In genomic region chr9:53323419-53324251, GRCm38 (mm10) we compare ENCODE assay signal across 11 mouse cellular contexts. TPM values are rescaled to one million over a fixed set of nuclear protein-coding genes. Genes with fewer than 3 reads are reported as not detected.
DNase-seq lines count a peak whose midpoint lies in the region; ATAC-seq and TF ChIP-seq lines count a peak whose summit lies in the region.
"Had no signal": no experiment of that assay in that cellular context is flagged by ENCODE, and none has a peak within 500 bp of the region (broad histone marks: within the 10 kb centered on the region; RNA-seq: fewer than 3 reads in every experiment).

No protein-coding gene starts in this region.

- TF ChIP-seq POLR2A in liver, adult 2 months (IDR thresholded peaks at IDR 0.05; ENCODE audit: extremely low read depth, insufficient read depth, low read length), result no peak
- TF ChIP-seq POLR2A in cerebellum, adult 2 months (IDR thresholded peaks at IDR 0.05; ENCODE audit: borderline replicate concordance, insufficient read depth, low read length), result no peak

- H3K27me3 ChIP-seq in forebrain, embryonic 14.5 days (replicated peaks; ENCODE audit: control insufficient read depth, insufficient read depth, low read length), result no peaks in the 10 kb centered on the region
- H3K27me3 ChIP-seq in forebrain, embryonic 15.5 days, result no peaks in the 10 kb centered on the region
- H3K27me3 ChIP-seq in liver, adult 2 months (ENCODE audit: control insufficient read depth, insufficient read depth, low read length), result no peaks in the 10 kb centered on the region
- H3K27me3 ChIP-seq in cerebellum, adult 2 months (ENCODE audit: control insufficient read depth, insufficient read depth, low read length), result no peaks in the 10 kb centered on the region
- no peaks in the 10 kb centered on the region for H3K27me3 ChIP-seq in hindbrain, embryonic 12.5 days
- H3K27me3 ChIP-seq: liver, embryonic 15.5 days had no signal

- H3K9me3 ChIP-seq in forebrain, embryonic 14.5 days (replicated peaks; ENCODE audit: control insufficient read depth, low read length), result no peaks in the 10 kb centered on the region
- H3K9me3 ChIP-seq in forebrain, embryonic 15.5 days, result no peaks in the 10 kb centered on the region
- H3K9me3 ChIP-seq in hindbrain, embryonic 12.5 days (replicated peaks), result no peaks in the 10 kb centered on the region
- H3K9me3 ChIP-seq: liver, embryonic 15.5 days had no signal

- H3K4me3 ChIP-seq in forebrain, embryonic 14.5 days (ENCODE audit: low read depth, low read length), result no peak overlapping the region
- H3K4me3 ChIP-seq in forebrain, embryonic 15.5 days, result no peak overlapping the region
- no peak overlapping the region for H3K4me3 ChIP-seq in liver, adult 2 months (ENCODE audit: insufficient read depth, low read depth, low read length)
- H3K4me3 ChIP-seq in cerebellum, adult 2 months (replicated peaks; ENCODE audit: insufficient read depth, low read depth, low read length), result peak overlapping the region; percentile 62
- no peak overlapping the region for H3K4me3 ChIP-seq in hindbrain, embryonic 12.5 days
- H3K4me3 ChIP-seq: erythroblast, embryonic 14.5 days; liver, embryonic 15.5 days; myocyte had no signal

- H3K9ac ChIP-seq in forebrain, embryonic 14.5 days (ENCODE audit: low read length), result no peak overlapping the region
- no peak overlapping the region for H3K9ac ChIP-seq in forebrain, embryonic 15.5 days (replicated peaks)
- H3K9ac ChIP-seq in liver, adult 2 months (ENCODE audit: low read depth, low read length), result no peak overlapping the region
- H3K9ac ChIP-seq in hindbrain, embryonic 12.5 days, result no peak overlapping the region
- H3K9ac ChIP-seq: liver, embryonic 15.5 days had no signal

- H3K4me2 ChIP-seq in forebrain, embryonic 14.5 days (ENCODE audit: low read length), result no peak overlapping the region
- no peak overlapping the region for H3K4me2 ChIP-seq in forebrain, embryonic 15.5 days (replicated peaks)
- H3K4me2 ChIP-seq in hindbrain, embryonic 12.5 days (replicated peaks), result no peak overlapping the region
- H3K4me2 ChIP-seq: liver, embryonic 15.5 days had no signal

- intact Hi-C loops in heart, postnatal 25 days (cut with DNase I), result no loop called here

- no peak for ATAC-seq in forebrain, embryonic 14.5 days
- no peak for ATAC-seq in forebrain, embryonic 15.5 days (replicated peaks)
- no peak for ATAC-seq in hindbrain, embryonic 12.5 days (ENCODE audit: low FRiP score)

- 75% methylated on average over 10 of the region's 10 CpGs for WGBS in forebrain, embryonic 14.5 days
- 78% methylated on average over 10 of the region's 10 CpGs for WGBS in forebrain, embryonic 15.5 days
- 50% methylated on average over 10 of the region's 10 CpGs for WGBS in liver, adult 2 months
- WGBS in cerebellum, adult 2 months, result 24% methylated on average over 10 of the region's 10 CpGs
- WGBS in hindbrain, embryonic 12.5 days, result 84% methylated on average over 10 of the region's 10 CpGs

- 0 out of 2 replicates have a peak, but pooled peaks have one; percentile 10 for TF ChIP-seq CTCF in liver, adult 2 months (IDR thresholded peaks at IDR 0.05; ENCODE audit: low read depth, low read length)
- no peak for TF ChIP-seq CTCF in cerebellum, adult 2 months (IDR thresholded peaks at IDR 0.05; ENCODE audit: borderline replicate concordance, insufficient read depth, low read depth, low read length)

- H3K36me3 ChIP-seq in forebrain, embryonic 14.5 days (ENCODE audit: control insufficient read depth, insufficient read depth, low read length), result no peaks in the 10 kb centered on the region
- no peaks in the 10 kb centered on the region for H3K36me3 ChIP-seq in forebrain, embryonic 15.5 days
- H3K36me3 ChIP-seq in liver, adult 2 months (ENCODE audit: control insufficient read depth, insufficient read depth, low read length), result no peaks in the 10 kb centered on the region
- no peaks in the 10 kb centered on the region for H3K36me3 ChIP-seq in hindbrain, embryonic 12.5 days
- H3K36me3 ChIP-seq: liver, embryonic 15.5 days had no signal

- no peaks in the 10 kb centered on the region; the same call in 1 of the 2 replicates for H3K79me2 ChIP-seq in liver, adult 2 months (ENCODE audit: control insufficient read depth, insufficient read depth, low read length)

- no peak overlapping the region for H3K27ac ChIP-seq in forebrain, embryonic 14.5 days (ENCODE audit: low read depth, low read length)
- H3K27ac ChIP-seq in forebrain, embryonic 15.5 days (replicated peaks), result no peak overlapping the region
- peak overlapping the region; percentile 43 for H3K27ac ChIP-seq in liver, adult 2 months (replicated peaks; ENCODE audit: insufficient read depth, low read depth, low read length)
- H3K27ac ChIP-seq in cerebellum, adult 2 months (ENCODE audit: insufficient read depth, low read length), result peak overlapping the region; percentile 99
- no peak overlapping the region for H3K27ac ChIP-seq in hindbrain, embryonic 12.5 days
- H3K27ac ChIP-seq: liver, embryonic 15.5 days had no signal

- DNase-seq in forebrain, embryonic 14.5 days (ENCODE audit: low spot score), result peak; percentile 35
- peak; percentile 94 for DNase-seq in liver, adult 2 months (ENCODE audit: extremely low read depth, low read depth, low spot score)
- no peak for DNase-seq in liver
- DNase-seq in cerebellum, adult 2 months, result peak; percentile 64 to 73
- peak; percentile 54 for DNase-seq in lung, postnatal 36 days
- DNase-seq in heart, postnatal 25 days (ENCODE audit: low spot score), result no peak

- no peaks in the 10 kb centered on the region for H3K4me1 ChIP-seq in forebrain, embryonic 14.5 days (ENCODE audit: control insufficient read depth, insufficient read depth, low read length)
- no peaks in the 10 kb centered on the region; the same call in 1 of the 2 replicates for H3K4me1 ChIP-seq in forebrain, embryonic 15.5 days
- peaks cover 9% of the 10 kb centered on the region for H3K4me1 ChIP-seq in liver, adult 2 months (ENCODE audit: control insufficient read depth, insufficient read depth, low read length)
- H3K4me1 ChIP-seq in cerebellum, adult 2 months (ENCODE audit: control insufficient read depth, insufficient read depth, low read length), result peaks cover 24% of the 10 kb centered on the region
- H3K4me1 ChIP-seq in hindbrain, embryonic 12.5 days, result no peaks in the 10 kb centered on the region
- H3K4me1 ChIP-seq: liver, embryonic 15.5 days had no signal

RNA-seq across cellular contexts. Expression of gene Exph5, which starts 22.2 kb away (rescaled TPM):
- 0.05 and 0.19 TPM in 2 replicates for polyA plus RNA-seq in forebrain, embryonic 14.5 days (2014; fragmentation: Nextera tagmentation; extraction: Ambion mirVana)
- polyA plus RNA-seq in forebrain, embryonic 15.5 days (2015; fragmentation: Nextera tagmentation; extraction: Ambion mirVana), result 0.09 and 0.11 TPM in 2 replicates
- 11.9 and 12.6 TPM in 2 replicates for total RNA-seq in liver, adult 2 months (2014; rRNA removed)
- 1.9 and 2.7 TPM in 2 replicates for polyA plus RNA-seq in liver, adult 2 months (2012; rRNA removed)
- 25.2 and 32.7 TPM in 2 replicates for polyA plus RNA-seq in cerebellum, adult 2 months (2012; rRNA removed)
- total RNA-seq in heart, postnatal 25 days (2021), result under 1 TPM; 0.23 to 0.36 TPM
- 0.49 and 0.76 TPM in 2 replicates for polyA plus RNA-seq in hindbrain, embryonic 12.5 days (2016; fragmentation: Nextera tagmentation; extraction: Ambion mirVana)
- polyA plus RNA-seq: erythroblast, embryonic 14.5 days; myocyte had no signal

Comparison
In these comparisons a context has a peak if more than half of its experiments do, and no peak if none do; other contexts are left out.
1. DNase-seq: peak in forebrain, embryonic 14.5 days (single experiment), liver, adult 2 months (single experiment), cerebellum, adult 2 months (2 of 2) and lung, postnatal 36 days (single experiment); none in liver (single experiment) and heart, postnatal 25 days (single experiment).
2. H3K27ac ChIP-seq: peak in liver, adult 2 months (single experiment) and cerebellum, adult 2 months (single experiment); none in forebrain, embryonic 14.5 days (single experiment), forebrain, embryonic 15.5 days (single experiment) and hindbrain, embryonic 12.5 days (single experiment).